Mouse (Mus musculus) frontal cortex, postnatal 10 days (tissue): Measurements from ENCODE around the gene AI413582.

Experiments
- DNase-seq, 2 experiments: peaks; one replicate each; pipeline ENCODE4 v3.0.0; 2022; ENCODE audit warnings: low spot score in 2 of 2, mixed read lengths in 1 of 2

The AI413582 gene

GRCm38 (mm10) chr17:27579816-27580215 lies 14.3 kb upstream of the AI413582 start:
- DNase-seq, result no peak

GRCm38 (mm10) chr17:27578487-27578886 lies 12.9 kb upstream of the AI413582 start:
- DNase-seq, result no peak

GRCm38 (mm10) chr17:27577468-27577867 lies 11.9 kb upstream of the AI413582 start:
- no peak for DNase-seq

- no peak for DNase-seq
These were observed 10.5 kb upstream of the AI413582 start for GRCm38 (mm10) chr17:27576056-27576455.

- no peak for DNase-seq
These were observed 9.7 kb upstream of the AI413582 start for GRCm38 (mm10) chr17:27575116-27575776.

GRCm38 (mm10) chr17:27574470-27575115 lies 9.0 kb upstream of the AI413582 start:
- DNase-seq, result peak; percentile 68 to 76

- DNase-seq, result no peak
These were observed 8.3 kb upstream of the AI413582 start for GRCm38 (mm10) chr17:27573772-27574320.

- DNase-seq, result no peak
These were observed 5.8 kb upstream of the AI413582 start for GRCm38 (mm10) chr17:27571315-27571714.

- no peak for DNase-seq
These were observed 2.7 kb upstream of the AI413582 start for GRCm38 (mm10) chr17:27568228-27568627.

GRCm38 (mm10) chr17:27565942-27566267 lies 349 bp upstream of the AI413582 start:
- no peak for DNase-seq

- DNase-seq, result peak in 1 of 2 experiments; percentile 34
These were observed 979 bp downstream of the AI413582 start for GRCm38 (mm10) chr17:27564391-27565162.

- DNase-seq, result no peak
These were observed 1.7 kb downstream of the AI413582 start for GRCm38 (mm10) chr17:27563771-27564244.

GRCm38 (mm10) chr17:27561809-27562526 lies 3.6 kb downstream of the AI413582 start:
- no peak for DNase-seq

- DNase-seq, result no peak
These were observed 4.6 kb downstream of the AI413582 start for GRCm38 (mm10) chr17:27560926-27561480.

GRCm38 (mm10) chr17:27559596-27559995 lies 6.0 kb downstream of the AI413582 start:
- no peak for DNase-seq

- no peak for DNase-seq
These were observed 6.7 kb downstream of the AI413582 start for GRCm38 (mm10) chr17:27558845-27559244.

GRCm38 (mm10) chr17:27557927-27558661 lies 7.5 kb downstream of the AI413582 start:
- no peak for DNase-seq

GRCm38 (mm10) chr17:27557181-27557926 lies 8.2 kb downstream of the AI413582 start:
- no peak for DNase-seq

GRCm38 (mm10) chr17:27556315-27557011 lies 9.1 kb downstream of the AI413582 start, which contains the start of gene Hmga1:
Hmga1 (plus strand) TSS chr17:27556497.
- DNase-seq, result peak; percentile 76 to 82
